Mouse (Mus musculus) forebrain, embryonic 13.5 days (tissue): ENCODE measurements around the gene Pik3r3. TPM values are rescaled to one million over a fixed set of nuclear protein-coding genes. Genes with fewer than 3 reads are reported as not detected.

Experiments
- ATAC-seq: fragments of 200-750 bp; cut with Nextera tagmentation; 2 replicates; pipeline ENCODE4 v1.8.0; 2017
- H3K27ac ChIP-seq: fragments of 300-500 bp; sonication (generic); 2 replicates; pipeline ENCODE4 v1.5.1; 2015; ENCODE audit warnings: inconsistent platforms, mild to moderate bottlenecking, moderate library complexity
- H3K27me3 ChIP-seq: fragments of 300-500 bp; sonication (generic); 2 replicates; pipeline ENCODE4 v1.6.1; 2015; ENCODE audit warnings: mild to moderate bottlenecking, inconsistent platforms
- H3K36me3 ChIP-seq: fragments of 300-500 bp; sonication (generic); 2 replicates; pipeline ENCODE4 v1.6.1; 2015; ENCODE audit warnings: mild to moderate bottlenecking, inconsistent platforms; ENCODE audit not compliant: poor library complexity, severe bottlenecking
- H3K4me1 ChIP-seq: fragments of 300-500 bp; sonication (generic); 2 replicates; pipeline ENCODE4 v1.6.1; 2015; ENCODE audit warnings: inconsistent platforms
- H3K4me2 ChIP-seq: fragments of 300-500 bp; sonication (generic); 2 replicates; pipeline ENCODE4 v1.6.1; 2015; ENCODE audit warnings: inconsistent platforms, mild to moderate bottlenecking, moderate library complexity
- H3K4me3 ChIP-seq: fragments of 300-500 bp; sonication (generic); 2 replicates; pipeline ENCODE4 v1.5.1; 2015; ENCODE audit warnings: mild to moderate bottlenecking, inconsistent platforms
- H3K9ac ChIP-seq: fragments of 300-500 bp; sonication (generic); 2 replicates; pipeline ENCODE4 v1.6.1; 2015; ENCODE audit warnings: mild to moderate bottlenecking, inconsistent platforms
- H3K9me3 ChIP-seq: fragments of 300-500 bp; sonication (generic); replicated peaks from 2 replicates; pipeline ENCODE4 v1.6.1; 2016; ENCODE audit warnings: inconsistent platforms
- WGBS: fragments of 180-500 bp; shearing (Covaris S2); methylation state at CpG from one replicate; pipeline ENCODE4 v1.1.7; 2015; 5-methylcytosine and 5-hydroxymethylcytosine counted together
- polyA plus RNA-seq: library from polyadenylated mRNA; unstranded; fragments of >200 nt; fragmentation: Nextera tagmentation; extraction: Ambion mirVana; gene quantifications from 2 replicates; pipeline ENCODE4 v1.2.1, GENCODE M21; 2015

The Pik3r3 gene
- 81.8 and 85.3 TPM in 2 replicates for polyA plus RNA-seq

DNA sequence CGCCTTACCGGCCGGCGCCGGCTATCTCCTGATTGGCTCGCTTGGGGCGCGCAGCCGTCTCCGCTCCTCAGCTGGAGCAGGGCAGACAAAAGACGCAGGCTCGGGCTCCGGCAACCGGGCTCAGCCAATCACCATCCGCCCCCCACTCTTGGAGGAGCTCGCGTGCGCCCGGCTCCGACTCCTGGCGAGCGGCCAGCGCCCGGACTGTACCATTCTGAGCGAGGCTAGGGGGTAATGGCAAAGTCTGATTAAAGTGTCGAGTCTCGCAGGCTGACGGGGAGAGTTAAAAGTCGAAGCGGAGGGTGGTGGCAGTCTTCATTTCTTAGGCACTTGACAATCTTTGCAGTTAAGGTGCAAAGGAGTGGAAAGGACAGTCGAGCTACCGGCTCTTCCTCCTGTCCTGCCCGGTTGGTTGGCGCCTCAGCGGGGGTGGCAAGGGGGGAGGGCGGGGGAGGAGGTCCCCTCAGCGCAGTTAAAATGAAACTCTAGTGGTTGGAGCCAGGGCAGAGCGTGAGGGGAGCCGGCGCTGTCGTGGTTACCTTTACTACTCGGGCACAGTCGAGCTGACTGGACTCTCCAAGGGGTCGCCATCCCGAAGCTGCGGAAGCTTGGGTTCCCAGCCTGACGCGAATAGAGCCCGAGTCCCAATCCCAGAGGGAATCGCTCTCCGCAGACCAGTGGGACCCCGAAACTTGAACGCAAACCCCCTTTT, at the start of gene Pik3r3:
TSS of gene Pik3r3 (plus strand) at position 479 of the 712 bp plus-strand sequence.
- under 1% methylated on average over 52 of the region's 53 CpGs for WGBS
- H3K27ac ChIP-seq: peak within 1 kb of the TSS; percentile 100
- peak within 1 kb of the TSS; percentile 96 for H3K9ac ChIP-seq
- peaks cover 12% of the 10 kb centered on the region for H3K4me1 ChIP-seq
- peak within 1 kb of the TSS; percentile 73 for H3K4me3 ChIP-seq
- H3K4me2 ChIP-seq: peak within 1 kb of the TSS; percentile 65
- H3K27me3 ChIP-seq: no peaks in the 10 kb centered on the region
- ATAC-seq: peak; percentile 99
- no peaks in the 10 kb centered on the region for H3K9me3 ChIP-seq
- H3K36me3 ChIP-seq: no peaks in the 10 kb centered on the region

DNA sequence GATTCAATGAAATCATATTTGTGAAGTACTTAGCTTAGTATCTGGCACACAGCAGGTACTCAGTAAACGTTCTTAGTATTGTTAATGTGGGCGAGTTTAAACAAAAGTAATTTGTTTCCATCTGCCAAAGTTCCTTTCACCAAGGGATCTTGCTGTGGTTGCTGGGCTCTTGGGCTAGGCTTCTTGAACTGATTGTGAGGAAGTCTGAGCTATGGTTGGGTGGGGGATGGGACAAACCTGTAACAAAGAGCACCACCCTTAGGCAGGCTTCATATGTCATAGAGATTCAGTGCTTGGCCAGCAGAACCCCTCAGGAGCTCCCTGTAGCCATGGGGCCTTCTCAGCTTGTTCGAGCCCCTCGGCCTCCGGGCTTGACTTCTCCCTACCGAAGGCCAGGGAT, 48.3 kb upstream of the Pik3r3 start, which contains the start of the genes 1700042G07Rik and Gm49337:
TSS of gene 1700042G07Rik (plus strand) at position 301 of the 400 bp plus-strand sequence.
TSS of gene Gm49337 (plus strand) at position 313 of the 400 bp plus-strand sequence.
- H3K4me1 ChIP-seq: peaks cover 29% of the 10 kb centered on the region
- H3K36me3 ChIP-seq: no peaks in the 10 kb centered on the region
- 84% methylated on average over 6 of the region's 6 CpGs for WGBS

DNA sequence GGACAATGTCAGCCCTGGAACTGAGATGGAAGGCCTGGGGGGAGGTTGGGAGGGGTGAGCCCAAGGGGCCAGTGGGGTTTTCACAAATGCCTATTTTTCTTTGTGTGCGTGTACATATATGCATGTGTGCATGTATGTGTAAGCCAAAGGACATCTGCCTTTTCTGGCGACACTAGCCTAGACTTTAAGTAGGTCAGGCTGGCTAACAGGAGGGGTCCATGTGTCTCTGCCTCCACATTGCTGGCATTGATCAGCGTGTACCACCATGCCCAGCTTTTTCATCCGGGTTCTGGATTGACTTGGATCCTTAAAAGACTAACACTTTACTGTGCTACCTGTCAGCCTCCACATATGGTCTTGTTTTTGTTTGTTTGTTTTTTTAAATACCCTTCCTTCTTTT, 47.7 kb upstream of the Pik3r3 start:
- Histone ChIP-seq H3K4me1 (peaks cover 29% of the 10 kb centered on the region), H3K36me3 (no peaks in the 10 kb centered on the region), H3K27ac (no peak overlapping the region), H3K27me3 (no peaks in the 10 kb centered on the region), H3K4me2 (no peak overlapping the region), H3K9ac (no peak overlapping the region), H3K9me3 (no peaks in the 10 kb centered on the region), H3K4me3 (no peak overlapping the region)
- ATAC-seq: no peak
- 91% methylated on average over 4 of the region's 4 CpGs for WGBS

More for the DNA sequence above, 48.3 kb upstream of the Pik3r3 start, which contains the start of the genes 1700042G07Rik and Gm49337:
- no peak within 1 kb of the TSS for H3K9ac ChIP-seq
- no peaks in the 10 kb centered on the region for H3K9me3 ChIP-seq
- no peaks in the 10 kb centered on the region for H3K27me3 ChIP-seq
- H3K27ac ChIP-seq: no peak within 1 kb of the TSS
- no peak within 1 kb of the TSS for H3K4me3 ChIP-seq
- ATAC-seq: no peak
- no peak within 1 kb of the TSS for H3K4me2 ChIP-seq

DNA sequence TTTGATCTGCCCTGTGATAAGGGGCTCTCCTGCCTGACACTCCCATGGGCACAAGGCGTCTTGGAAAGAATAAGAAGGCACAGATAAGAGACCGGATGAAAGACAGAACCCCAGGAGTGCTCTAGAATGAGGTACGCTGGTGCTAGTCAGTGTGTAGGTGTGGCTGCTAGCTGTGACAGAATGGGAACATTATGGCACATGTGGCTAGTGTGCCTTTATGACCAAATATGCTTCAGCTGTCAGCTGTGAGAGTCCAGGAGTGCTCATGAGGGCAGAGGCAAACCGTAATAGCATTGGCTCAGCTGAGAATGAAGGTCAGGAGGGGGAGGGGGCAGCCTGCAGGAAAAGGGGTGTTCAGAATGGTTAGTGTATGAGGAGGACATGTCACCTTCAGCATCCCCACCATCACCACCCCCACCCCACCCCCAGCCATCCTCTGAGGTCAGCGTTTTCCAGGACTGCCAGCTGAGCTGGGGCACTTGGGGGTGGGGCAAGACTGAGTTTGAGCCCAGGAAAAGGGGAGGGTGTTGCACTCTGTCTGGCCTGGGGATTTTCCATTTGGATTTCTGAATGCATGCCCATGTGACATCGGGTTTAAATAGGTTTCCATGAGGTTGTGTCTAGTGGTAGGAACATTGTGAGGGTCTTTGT, 46.8 kb upstream of the Pik3r3 start:
- WGBS: 46% methylated on average over 6 of the region's 6 CpGs
- ATAC-seq: no peak

DNA sequence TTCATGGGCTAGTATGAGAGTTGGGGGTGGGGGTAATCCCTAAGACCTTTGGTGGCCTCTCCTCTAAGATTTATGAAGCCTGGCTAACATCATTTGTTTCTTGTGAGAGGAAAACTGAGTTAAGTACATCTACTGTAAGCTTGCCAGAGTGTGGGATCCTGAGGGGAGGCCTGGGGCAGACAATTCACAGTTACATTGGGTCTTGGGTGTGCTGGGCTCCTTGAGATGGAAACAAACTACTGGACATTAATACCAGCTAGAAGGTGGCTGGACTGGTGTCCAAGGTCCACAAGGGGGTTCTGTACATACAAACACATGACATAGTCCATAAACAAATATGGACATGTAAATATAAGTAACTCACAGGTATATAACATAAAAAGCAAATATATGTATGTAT, 46.3 kb upstream of the Pik3r3 start:
- H3K27me3 ChIP-seq: no peaks in the 10 kb centered on the region
- H3K4me2 ChIP-seq: no peak overlapping the region
- no peaks in the 10 kb centered on the region for H3K9me3 ChIP-seq
- H3K36me3 ChIP-seq: no peaks in the 10 kb centered on the region
- H3K27ac ChIP-seq: no peak overlapping the region
- H3K4me1 ChIP-seq: peaks cover 29% of the 10 kb centered on the region
- H3K9ac ChIP-seq: no peak overlapping the region
- ATAC-seq: no peak
- H3K4me3 ChIP-seq: no peak overlapping the region

More for the DNA sequence above, 46.8 kb upstream of the Pik3r3 start:
- H3K27me3 ChIP-seq: no peaks in the 10 kb centered on the region
- no peak overlapping the region for H3K27ac ChIP-seq
- no peaks in the 10 kb centered on the region for H3K9me3 ChIP-seq
- H3K4me2 ChIP-seq: no peak overlapping the region
- no peak overlapping the region for H3K4me3 ChIP-seq
- peaks cover 29% of the 10 kb centered on the region for H3K4me1 ChIP-seq
- H3K36me3 ChIP-seq: no peaks in the 10 kb centered on the region
- no peak overlapping the region for H3K9ac ChIP-seq

DNA sequence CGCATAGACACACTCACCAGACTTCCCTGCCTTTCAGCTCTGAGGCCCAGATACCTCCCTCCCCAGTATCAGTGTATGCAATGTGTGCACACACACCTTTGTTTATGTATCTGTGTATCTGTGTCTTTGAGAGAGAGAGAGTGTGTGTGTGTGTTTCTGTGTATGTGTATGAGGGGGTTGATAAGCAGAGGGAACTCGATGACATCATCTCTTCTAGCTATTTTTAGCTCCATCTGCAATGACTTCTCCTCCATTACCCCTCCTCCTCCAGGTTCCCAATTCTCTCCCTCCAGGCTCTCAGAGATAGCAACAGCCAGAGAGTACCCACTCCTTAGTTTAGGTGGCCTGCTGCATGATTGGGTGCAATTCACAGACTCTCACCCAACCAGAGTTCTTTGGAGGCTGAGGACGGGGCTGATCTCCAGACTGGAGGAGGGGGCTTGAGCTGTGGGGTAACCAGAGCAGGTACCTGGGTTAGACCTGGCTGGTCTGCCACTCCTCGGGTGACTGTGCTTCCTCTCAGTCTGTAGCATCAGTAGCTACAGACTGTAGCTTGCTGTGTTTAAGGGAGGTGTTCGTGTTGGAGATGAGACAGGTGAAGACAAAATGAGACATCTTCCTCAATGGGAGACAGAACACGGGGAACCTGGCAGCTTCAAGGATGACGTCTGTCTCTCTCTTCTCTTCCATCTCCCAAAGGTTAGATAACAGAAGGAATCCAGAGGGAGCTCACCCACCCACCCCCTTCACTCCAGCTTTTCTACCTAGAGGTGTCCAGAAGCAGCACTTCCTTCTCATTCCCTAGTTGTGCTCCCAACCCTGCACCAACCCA, 45.5 kb upstream of the Pik3r3 start:
- Histone ChIP-seq H3K9me3 (no peaks in the 10 kb centered on the region), H3K4me3 (0 out of 2 replicates have a peak overlapping the region, but pooled peaks have one; percentile 7), H3K36me3 (no peaks in the 10 kb centered on the region), H3K9ac (no peak overlapping the region), H3K27ac (peak overlapping the region; percentile 62), H3K4me2 (peak overlapping the region; percentile 42; the same call in 1 of the 2 replicates), H3K4me1 (peaks cover 29% of the 10 kb centered on the region), H3K27me3 (no peaks in the 10 kb centered on the region)
- 73% methylated on average over 7 of the region's 7 CpGs for WGBS
- ATAC-seq: no peak; the same call in 1 of the 2 replicates

DNA sequence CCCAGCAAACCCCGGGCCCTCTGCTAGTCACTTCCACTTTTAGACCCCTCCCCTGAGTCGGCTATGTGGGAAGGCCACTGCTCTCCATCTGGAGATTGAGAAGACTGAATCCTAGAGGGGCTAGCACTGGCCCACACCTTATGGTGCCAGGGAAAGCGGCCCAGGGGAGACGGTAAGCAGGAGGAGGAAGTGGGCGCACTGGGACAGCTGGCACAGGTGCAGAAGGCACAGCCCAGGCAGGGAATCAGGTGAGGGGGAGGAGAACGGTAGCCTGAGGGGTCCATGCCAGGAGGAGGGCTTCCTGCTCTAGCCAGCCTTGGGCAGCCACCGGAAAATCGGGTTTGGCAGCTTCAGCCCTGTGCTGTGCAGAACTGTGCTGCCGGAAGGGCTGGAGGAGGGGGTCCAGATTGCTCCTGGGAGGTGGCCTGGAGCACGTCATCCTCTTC, 44.9 kb upstream of the Pik3r3 start:
- Histone ChIP-seq H3K4me2 (peak overlapping the region; percentile 42), H3K27me3 (no peaks in the 10 kb centered on the region), H3K27ac (peak overlapping the region; percentile 62), H3K9me3 (no peaks in the 10 kb centered on the region), H3K4me3 (0 out of 2 replicates have a peak overlapping the region, but pooled peaks have one; percentile 7), H3K9ac (no peak overlapping the region), H3K36me3 (no peaks in the 10 kb centered on the region), H3K4me1 (peaks cover 29% of the 10 kb centered on the region)
- ATAC-seq: peak; percentile 87
- WGBS: 30% methylated on average over 10 of the region's 10 CpGs

DNA sequence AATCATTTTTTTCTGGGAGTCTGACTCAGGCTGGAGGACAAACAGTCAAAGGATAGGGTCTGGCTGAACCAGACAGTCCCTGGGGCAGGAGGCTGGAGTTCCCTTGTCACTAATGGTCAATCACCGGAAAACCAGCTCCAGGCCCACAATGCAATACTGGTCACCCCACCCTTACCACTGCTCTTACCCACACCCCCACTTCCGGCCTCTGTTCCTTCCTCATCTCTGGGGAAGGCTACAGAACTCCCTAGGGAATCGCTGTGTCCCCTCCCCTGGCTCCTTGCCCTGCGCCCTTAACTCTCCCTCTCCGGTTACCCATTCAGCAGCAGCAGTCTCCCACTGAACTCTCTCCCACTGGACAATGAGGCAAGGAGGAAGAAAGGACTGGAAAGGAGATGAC, 44.3 kb upstream of the Pik3r3 start:
- Histone ChIP-seq H3K9ac (no peak overlapping the region), H3K4me1 (peaks cover 29% of the 10 kb centered on the region), H3K4me3 (no peak overlapping the region), H3K27ac (no peak overlapping the region), H3K36me3 (no peaks in the 10 kb centered on the region), H3K9me3 (no peaks in the 10 kb centered on the region), H3K27me3 (no peaks in the 10 kb centered on the region), H3K4me2 (no peak overlapping the region)
- 47% methylated on average over 5 of the region's 5 CpGs for WGBS
- no peak for ATAC-seq

DNA sequence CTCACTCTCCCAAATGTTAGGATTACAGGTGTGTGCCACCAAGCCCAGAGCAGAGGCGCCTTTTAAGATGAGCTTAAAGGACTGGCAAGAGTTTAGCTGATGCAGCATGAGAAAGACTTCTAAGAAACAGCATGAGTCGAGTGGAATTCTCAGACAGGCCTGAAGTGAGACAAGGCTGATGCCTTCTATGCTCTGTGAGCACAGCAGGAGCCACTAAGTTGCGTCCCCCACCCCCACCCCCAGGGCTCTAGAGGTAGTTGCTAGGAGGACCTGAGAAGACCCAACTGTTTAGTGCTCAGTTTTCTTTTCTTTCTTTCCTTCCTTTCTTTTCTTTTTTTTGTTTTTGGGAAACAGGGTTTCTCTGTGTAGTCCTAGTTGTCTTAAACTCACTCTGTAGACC, 39.3 kb upstream of the Pik3r3 start:
- Histone ChIP-seq H3K36me3 (no peaks in the 10 kb centered on the region), H3K4me2 (no peak overlapping the region), H3K27me3 (no peaks in the 10 kb centered on the region), H3K9me3 (no peaks in the 10 kb centered on the region), H3K9ac (no peak overlapping the region), H3K4me1 (0 out of 2 replicates have a peak, but pooled peaks cover 3% of the 10 kb centered on the region), H3K4me3 (no peak overlapping the region), H3K27ac (no peak overlapping the region)
- ATAC-seq: no peak
- 12% methylated on average over 3 of the region's 3 CpGs for WGBS

DNA sequence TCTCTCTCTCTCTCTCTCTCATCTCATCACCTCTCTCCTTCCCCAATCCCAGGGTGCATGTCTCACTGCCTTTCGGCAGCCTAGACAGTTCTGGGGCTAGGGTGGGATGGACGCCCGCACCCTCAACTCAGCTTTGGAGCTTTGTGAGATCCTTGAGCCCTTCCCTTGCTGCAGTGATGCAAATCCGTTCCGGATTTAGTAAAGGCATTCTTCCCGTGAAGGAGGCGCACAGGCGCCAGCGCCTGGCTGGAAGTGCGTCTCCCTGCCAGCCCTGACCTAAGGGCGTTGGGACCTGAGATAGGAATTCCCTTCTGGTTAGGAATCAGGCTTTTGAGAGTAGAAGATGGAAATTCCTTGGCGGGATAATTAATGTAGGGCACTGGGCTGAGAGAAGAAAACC, 38.7 kb upstream of the Pik3r3 start:
- Histone ChIP-seq H3K36me3 (no peaks in the 10 kb centered on the region), H3K4me3 (no peak overlapping the region), H3K27ac (no peak overlapping the region), H3K4me1 (no peaks in the 10 kb centered on the region), H3K9ac (peak overlapping the region; percentile 37; the same call in 1 of the 2 replicates), H3K27me3 (no peaks in the 10 kb centered on the region), H3K4me2 (peak overlapping the region; percentile 26; the same call in 1 of the 2 replicates), H3K9me3 (no peaks in the 10 kb centered on the region)
- no peak for ATAC-seq
- WGBS: 6% methylated on average over 12 of the region's 12 CpGs

DNA sequence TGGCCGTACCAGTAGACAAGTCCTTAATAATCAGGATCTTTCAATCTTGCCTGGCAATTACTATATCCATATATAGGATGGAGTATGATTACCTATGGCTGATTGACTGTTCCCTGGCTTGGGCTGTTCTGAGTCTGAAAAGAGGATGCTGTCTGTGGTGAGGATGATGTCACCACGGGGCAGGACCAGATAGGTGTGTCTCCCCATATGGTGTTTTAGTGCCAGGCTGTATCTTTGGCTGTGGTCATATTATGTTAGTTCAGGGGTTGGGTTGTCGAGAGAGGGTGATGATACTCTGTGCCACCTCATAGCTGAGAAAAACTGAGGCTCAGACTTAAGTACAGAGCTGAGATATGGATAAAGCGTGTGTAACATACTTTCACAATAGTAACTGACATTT, 36.3 kb upstream of the Pik3r3 start:
- WGBS: 93% methylated on average over 4 of the region's 4 CpGs

More for the DNA sequence above, 36.3 kb upstream of the Pik3r3 start:
- no peak overlapping the region for H3K4me2 ChIP-seq
- no peaks in the 10 kb centered on the region for H3K4me1 ChIP-seq
- ATAC-seq: no peak
- no peak overlapping the region for H3K27ac ChIP-seq
- H3K36me3 ChIP-seq: no peaks in the 10 kb centered on the region
- H3K9ac ChIP-seq: no peak overlapping the region
- no peak overlapping the region for H3K4me3 ChIP-seq
- no peaks in the 10 kb centered on the region for H3K27me3 ChIP-seq
- no peaks in the 10 kb centered on the region for H3K9me3 ChIP-seq
